Mouse (Mus musculus): ENCODE data around the gene Rnf5.

The Rnf5 gene

GRCm38 (mm10) chr17:34632261-34632691, 28.8 kb upstream of the Rnf5 start:
- no peak for DNase-seq (ENCODE audit: low read depth, low spot score)

- DNase-seq (ENCODE audit: low read depth, low spot score), result no peak
Measured at GRCm38 (mm10) chr17:34631647-34632046, 28.2 kb upstream of the Rnf5 start.

- no peak for DNase-seq (ENCODE audit: low read depth, low spot score)
Measured at GRCm38 (mm10) chr17:34630761-34631301, 27.3 kb upstream of the Rnf5 start.

DNA sequence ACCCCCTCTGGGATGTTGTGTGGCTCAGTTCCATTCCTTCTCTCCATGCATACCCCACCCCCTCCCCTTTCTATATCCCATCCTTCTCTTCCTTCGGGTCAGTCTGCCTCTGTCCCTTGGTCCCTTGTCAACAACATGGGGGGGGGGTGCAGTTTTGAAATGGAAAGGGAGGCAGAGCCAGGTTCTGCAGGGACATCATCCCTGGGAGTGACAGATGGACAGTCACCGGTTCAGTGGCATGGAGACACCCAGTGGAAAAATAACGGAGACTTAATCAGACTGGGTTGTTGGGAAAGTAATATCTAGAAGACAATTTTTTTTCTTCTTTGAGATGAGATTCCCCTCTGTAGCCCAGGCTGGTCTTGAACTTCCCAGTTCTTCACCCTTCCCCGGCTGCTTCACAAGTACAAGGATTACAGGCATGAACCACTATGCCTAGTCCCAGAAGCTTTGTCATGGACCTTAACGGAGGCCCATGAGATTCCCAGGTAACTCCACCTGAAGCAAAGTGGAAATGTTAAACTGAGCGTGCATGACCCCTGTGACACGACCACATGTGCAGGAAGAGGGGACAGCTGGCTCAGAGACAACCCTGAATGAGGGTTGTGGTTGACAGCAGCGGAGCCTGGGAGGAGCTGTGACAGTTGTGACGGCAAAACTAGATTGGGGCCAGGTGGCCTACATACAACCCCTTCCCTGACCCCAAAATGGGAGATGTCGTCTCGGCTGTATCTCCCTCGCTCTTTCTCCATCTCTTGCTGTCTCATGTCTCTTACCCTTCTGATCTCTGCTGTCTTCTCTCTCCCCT, 26.5 kb upstream of the Rnf5 start:
- DNase-seq (ENCODE audit: low read depth, low spot score), result no peak

DNA sequence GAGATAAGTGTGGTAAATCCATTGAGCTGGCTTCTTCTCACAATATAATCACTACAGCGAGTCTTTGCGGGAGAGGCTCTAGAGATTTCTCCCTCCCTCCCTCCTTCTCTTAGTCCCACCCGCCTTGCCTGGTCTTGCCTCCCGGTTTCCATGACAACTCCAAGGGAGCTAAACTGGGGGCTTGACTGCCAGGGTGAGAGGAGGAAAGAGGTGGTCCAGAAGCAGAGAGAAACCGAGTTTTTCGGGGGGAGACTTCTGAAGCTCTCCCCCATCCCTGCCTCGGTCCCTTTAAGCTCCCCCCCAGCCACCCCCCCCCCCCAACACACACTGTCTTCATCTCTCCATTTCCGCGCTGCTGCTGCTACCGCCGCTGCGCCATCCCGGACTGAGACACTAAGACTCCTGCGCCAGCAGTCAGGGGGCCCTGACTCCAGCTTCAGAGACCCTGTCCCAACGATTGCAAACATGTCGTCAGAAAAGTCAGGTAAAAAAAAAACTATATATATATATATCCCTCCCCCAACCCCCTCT, 25.8 kb upstream of the Rnf5 start, which contains the start of gene Prrt1:
Prrt1 (plus strand) TSS at position 313 of the 531 bp plus-strand sequence.
- DNase-seq (ENCODE audit: low read depth, low spot score), result no peak

- no peak for DNase-seq (ENCODE audit: low read depth, low spot score)
Measured at GRCm38 (mm10) chr17:34628644-34628967, 25.1 kb upstream of the Rnf5 start.

DNA sequence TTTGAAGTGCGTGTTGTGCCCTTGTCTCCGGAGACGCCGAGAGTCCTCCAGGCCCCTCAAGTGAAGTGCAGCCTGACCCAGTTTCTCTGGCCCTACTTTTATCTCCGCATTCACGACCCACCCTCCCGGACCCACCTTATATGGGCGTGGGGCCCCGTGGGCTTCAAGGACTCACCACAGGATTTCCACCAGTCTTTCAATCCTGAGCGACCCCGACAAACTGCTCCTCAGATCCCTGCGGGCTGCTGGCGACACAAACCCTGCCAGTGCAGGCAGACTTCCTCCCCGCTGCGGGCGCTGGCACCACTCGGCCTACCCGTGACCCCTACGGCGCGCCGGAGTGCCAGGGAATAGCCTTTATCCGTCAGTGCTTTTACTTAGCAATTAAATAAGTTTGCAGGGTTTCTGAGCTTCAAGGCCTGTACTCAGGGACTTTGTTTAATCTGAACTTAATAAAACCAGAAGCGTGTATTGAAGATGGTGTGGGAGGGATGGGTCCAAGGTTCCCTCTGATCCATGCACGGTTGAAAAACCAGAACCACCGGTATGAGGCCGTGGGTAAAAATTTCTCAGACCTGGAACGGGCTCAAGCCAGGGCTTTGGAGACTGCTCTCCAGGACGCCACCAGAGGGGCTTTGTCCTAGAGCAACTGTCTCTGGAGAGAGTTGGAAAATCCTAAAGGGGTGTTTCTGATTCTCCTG, 24.6 kb upstream of the Rnf5 start, which contains the start of gene Ppt2:
Ppt2 (minus strand) TSS at position 568 of the 701 bp plus-strand sequence.
- no peak for DNase-seq (ENCODE audit: low read depth, low spot score)

DNA sequence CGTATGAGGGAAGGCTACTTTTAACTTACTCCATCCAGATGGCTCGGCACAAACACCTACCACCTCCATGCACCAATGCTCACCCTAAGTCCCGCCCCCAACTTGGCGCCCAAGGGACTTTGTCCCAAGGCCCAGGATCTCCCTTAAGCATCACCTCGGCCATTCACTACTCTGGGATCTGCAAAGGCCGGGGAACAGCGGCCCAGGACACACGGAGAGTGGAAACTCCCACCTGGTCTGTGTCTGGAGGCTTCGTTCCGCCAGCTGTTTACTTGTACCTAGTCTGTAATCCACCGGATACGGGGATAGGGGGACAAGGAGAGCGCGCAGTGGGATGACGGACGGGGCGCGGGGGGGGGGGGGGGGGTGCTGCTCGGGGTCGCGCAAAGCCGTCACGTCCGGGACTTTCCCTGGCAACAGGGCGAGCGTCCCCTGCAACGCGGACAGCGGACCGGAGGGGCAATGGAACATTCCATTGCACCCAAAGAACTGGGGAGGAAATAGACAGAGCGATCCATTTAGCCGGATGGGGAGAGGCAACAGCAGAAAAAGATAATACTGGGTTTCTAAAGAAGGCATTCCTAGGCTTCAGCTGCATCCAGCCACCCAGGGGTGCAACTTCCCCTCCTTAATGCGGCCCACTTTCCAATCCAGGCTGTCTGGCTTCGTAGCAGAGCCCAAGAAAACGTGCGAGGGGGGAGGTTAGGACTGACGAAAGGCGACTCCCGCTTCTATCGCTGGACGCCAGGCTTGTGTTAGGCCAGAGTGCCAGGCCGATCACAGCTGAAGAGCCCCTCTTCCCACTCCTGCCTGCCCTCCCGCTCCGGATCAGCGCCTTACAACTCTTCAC, 23.8 kb upstream of the Rnf5 start:
- DNase-seq (ENCODE audit: low read depth, low spot score), result peak; percentile 94

- peak; percentile 66 for DNase-seq (ENCODE audit: low read depth, low spot score)
Measured at GRCm38 (mm10) chr17:34626773-34627092, 23.2 kb upstream of the Rnf5 start.

- no peak for DNase-seq (ENCODE audit: low read depth, low spot score)
Measured at GRCm38 (mm10) chr17:34626062-34626772, 22.7 kb upstream of the Rnf5 start.

- no peak for DNase-seq (ENCODE audit: low read depth, low spot score)
Measured at GRCm38 (mm10) chr17:34624981-34625380, 21.5 kb upstream of the Rnf5 start.

GRCm38 (mm10) chr17:34623161-34623560, 19.7 kb upstream of the Rnf5 start:
- no peak for DNase-seq (ENCODE audit: low read depth, low spot score)

DNA sequence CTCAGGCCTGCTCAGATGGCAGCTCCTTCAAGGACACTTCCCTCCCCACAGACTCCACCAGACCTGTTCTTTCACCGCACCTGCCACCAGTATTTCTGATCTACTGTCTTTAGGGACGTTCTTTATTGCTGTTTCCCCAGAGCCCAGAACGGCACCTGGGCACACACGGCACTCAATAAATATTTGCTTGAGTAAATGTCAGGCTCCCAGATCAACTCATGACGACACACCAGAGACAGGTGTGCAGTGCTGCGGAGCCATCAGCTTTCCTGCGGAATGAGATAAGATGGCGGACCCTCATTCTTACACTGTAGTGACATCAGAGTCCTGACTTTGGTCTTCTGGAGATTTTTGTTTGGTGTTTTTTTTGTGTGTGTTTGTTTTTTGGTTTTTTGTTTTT, 17.5 kb upstream of the Rnf5 start:
- DNase-seq (ENCODE audit: low read depth, low spot score), result no peak

GRCm38 (mm10) chr17:34618999-34619398, 15.5 kb upstream of the Rnf5 start:
- DNase-seq (ENCODE audit: low read depth, low spot score), result peak; percentile 75

DNA sequence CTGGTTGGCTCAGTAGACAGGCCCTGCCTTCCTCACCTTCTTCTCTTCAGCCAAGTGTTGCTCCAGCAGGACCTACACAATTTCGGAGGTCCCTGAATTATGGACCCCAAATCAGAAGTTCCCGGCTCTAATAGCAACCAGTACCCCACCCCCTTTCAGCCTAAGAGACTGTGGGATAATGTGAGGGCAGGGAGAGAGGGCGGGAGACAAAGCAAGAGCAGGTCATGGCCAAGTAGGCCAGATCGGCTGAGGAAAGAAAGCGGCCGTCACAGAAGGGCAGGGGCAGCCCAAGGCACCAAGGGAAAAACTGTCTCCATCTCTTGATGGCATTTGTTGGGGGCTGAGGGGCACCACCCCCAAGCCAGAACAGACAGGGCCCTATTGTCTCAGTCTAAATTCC, 12.4 kb upstream of the Rnf5 start, which contains the start of gene Egfl8:
Egfl8 (minus strand) TSS at position 101 of the 400 bp plus-strand sequence.
- no peak for DNase-seq (ENCODE audit: low read depth, low spot score)

DNA sequence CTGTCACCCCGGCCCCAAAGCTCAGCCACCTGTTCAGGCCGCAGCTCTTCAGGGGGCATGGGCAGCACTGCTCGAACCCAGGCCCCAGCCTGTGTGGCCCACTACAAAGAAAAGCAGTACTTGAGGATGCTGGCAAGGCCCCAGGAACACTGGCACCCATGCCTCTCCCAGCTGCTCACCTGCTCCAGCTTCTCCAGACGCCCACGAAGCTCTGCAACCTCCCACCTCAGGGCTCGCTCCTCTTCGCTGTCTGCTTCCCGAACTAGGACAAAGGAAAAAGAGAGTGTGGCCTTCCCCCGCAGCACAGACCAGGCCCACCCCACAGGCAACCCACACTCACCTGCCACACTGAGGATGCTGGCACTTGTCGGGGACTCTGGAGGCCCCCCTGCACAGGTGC, 10.3 kb upstream of the Rnf5 start:
- DNase-seq (ENCODE audit: low read depth, low spot score), result no peak

DNA sequence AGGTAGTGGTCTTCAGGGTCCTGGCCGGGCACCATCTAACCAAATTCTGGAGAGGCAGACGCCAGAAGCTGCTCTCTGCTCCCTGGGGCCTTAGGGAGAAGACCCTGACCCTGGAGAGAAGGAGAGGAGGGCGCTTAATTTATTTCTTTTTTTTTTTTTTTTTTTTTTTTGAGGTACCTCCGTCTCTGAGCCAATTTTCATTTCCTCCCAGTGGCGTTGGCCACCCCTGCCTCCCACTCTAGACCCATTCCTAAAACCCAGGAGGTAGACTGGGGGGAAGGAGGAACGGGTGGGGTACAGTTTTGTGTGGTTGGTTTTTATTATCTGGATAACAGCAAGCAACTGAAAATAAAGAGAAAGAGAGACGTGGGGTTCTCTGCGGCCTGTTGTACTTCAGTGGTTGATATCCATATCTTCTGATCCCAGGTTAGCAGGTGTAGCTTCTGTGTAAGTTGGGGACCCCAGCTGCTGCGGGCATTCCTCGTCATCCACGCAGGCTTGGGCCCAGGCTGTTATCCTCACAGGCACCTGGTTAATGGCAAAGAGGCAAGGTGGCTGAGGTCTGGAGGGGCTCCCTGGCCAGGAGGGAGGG, 9.7 kb upstream of the Rnf5 start:
- DNase-seq (ENCODE audit: low read depth, low spot score), result no peak

- no peak for DNase-seq (ENCODE audit: low read depth, low spot score)
Measured at GRCm38 (mm10) chr17:34611050-34611449, 7.6 kb upstream of the Rnf5 start.

GRCm38 (mm10) chr17:34607997-34608396, 4.5 kb upstream of the Rnf5 start:
- no peak for DNase-seq (ENCODE audit: low read depth, low spot score)

DNA sequence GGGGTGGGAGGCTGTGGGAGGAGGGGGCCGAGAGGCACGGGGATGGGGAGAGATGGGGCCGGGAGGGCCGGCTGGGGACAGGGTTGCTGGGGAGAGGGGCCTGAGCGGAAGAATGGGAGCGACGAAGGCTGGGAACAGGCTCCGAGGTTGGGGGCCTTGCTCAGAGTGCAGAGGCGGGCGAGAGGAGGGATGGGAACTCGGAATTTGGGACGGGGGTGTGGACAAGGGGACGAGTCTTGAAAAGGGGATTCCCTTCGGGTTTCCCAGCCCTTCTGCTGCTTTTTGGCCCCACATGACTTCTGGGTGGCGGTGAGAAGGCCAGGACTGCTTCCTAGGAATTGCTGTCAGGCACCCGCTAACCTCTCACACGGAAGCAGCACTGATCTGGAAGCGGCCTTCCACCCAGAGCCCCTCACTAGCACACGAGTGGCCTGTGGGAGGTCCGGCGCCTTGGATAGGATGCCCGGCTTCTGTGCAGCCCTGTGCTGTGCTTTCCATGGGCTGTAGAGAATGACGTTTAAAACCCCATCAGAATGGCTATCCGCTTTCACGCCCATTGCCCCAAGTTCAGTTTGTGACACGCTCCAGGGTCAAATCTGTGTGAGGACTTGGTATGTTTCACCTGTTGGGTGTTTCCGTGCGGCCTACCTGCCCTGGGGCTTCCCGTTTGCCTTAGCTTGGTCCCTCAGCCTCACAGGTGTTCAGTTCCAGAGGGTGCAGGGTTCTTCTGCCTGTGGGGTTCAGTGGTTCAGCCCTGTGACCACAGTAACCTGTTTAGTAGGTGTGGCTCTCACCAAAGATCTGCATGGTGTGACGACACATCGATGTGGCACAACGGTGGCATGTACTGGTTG, 2.9 kb upstream of the Rnf5 start:
- no peak for DNase-seq (ENCODE audit: low read depth, low spot score)

Data from mesoderm, embryonic 11.5 days (tissue).